Mouse (Mus musculus): ENCODE measurements around the gene Enam. TPM values are rescaled to one million over a fixed set of nuclear protein-coding genes. Genes with fewer than 3 reads are reported as not detected.

Enam gene
- polyA plus RNA-seq, 1 experiment = not detected

GRCm38 (mm10) chr5:88499781-88500180 is 12.0 kb downstream of the Enam start:
- DNase-seq = no peak
- Histone ChIP-seq H3K4me1 (replicated peaks; ENCODE audit: control insufficient read depth, insufficient read depth, low read length) (peaks cover 3% of the 10 kb centered on the region), H3K36me3 (ENCODE audit: control insufficient read depth, insufficient read depth, low read length) (no peaks in the 10 kb centered on the region), H3K27me3 (ENCODE audit: control insufficient read depth, insufficient read depth, low read length) (no peaks in the 10 kb centered on the region), H3K27ac (ENCODE audit: control insufficient read depth, insufficient read depth, low read length) (no peak overlapping the region), H3K4me3 (ENCODE audit: control insufficient read depth, insufficient read depth, low read length) (no peak overlapping the region)
- WGBS = 7% methylated on average over 3 of the region's 3 CpGs
- no peak for TF ChIP-seq POLR2A (IDR thresholded peaks at IDR 0.05; ENCODE audit: control insufficient read depth, extremely low read depth, insufficient read depth, low read length, poor library complexity)
- no peak for TF ChIP-seq CTCF (IDR thresholded peaks at IDR 0.05; ENCODE audit: borderline replicate concordance, control insufficient read depth, extremely low read depth, insufficient read depth, low read length, poor library complexity)

DNA sequence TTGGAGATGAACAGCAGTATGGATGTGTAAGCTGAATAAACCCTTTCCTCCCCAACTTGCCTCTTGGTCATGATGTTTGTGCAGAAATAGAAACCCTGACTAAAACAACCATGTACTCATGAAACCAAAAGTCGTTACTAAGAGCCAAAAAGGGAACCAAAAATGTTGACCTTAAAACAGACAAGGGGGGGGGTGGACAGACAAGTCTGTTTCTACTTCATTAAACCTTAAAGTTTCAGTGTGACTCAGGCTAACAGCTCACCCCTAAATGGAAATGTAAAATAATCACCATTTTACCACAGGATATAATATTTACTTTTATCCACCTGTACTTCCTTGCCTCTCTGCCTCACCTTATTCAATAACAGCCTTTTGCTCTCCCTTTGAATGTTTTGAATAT is 20.8 kb downstream of the Enam start:
- DNase-seq = no peak
- TF ChIP-seq CTCF (IDR thresholded peaks at IDR 0.05; ENCODE audit: borderline replicate concordance, control insufficient read depth, extremely low read depth, insufficient read depth, low read length, poor library complexity) (no peak), POLR2A (IDR thresholded peaks at IDR 0.05; ENCODE audit: control insufficient read depth, extremely low read depth, insufficient read depth, low read length, poor library complexity) (no peak)
- Histone ChIP-seq H3K4me1 (replicated peaks; ENCODE audit: control insufficient read depth, insufficient read depth, low read length) (no peaks in the 10 kb centered on the region), H3K36me3 (ENCODE audit: control insufficient read depth, insufficient read depth, low read length) (no peaks in the 10 kb centered on the region), H3K4me3 (ENCODE audit: control insufficient read depth, insufficient read depth, low read length) (no peak overlapping the region), H3K27ac (ENCODE audit: control insufficient read depth, insufficient read depth, low read length) (no peak overlapping the region), H3K27me3 (ENCODE audit: control insufficient read depth, insufficient read depth, low read length) (no peaks in the 10 kb centered on the region)
- WGBS = 27% methylated on average over 1 of the region's 1 CpGs

DNA sequence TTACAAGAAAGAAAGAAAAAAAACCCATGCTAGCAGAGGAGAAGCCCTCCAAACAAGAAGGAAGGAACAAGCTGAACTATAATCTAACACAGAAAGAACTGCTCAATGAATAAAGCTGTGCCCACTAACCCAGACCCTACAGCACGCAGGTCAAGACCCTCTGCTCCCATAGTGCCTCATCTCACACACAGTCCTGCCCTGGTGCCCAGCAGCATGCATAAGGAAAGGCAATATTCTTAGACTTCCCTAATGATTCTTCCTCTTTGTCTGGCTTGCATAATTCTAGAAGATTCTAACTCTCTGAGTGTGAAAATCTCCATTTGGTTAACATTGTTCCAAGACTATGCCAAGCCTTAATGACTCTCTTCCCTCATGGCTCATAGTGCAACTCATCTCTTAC is 21.2 kb downstream of the Enam start:
- H3K27ac ChIP-seq (ENCODE audit: control insufficient read depth, insufficient read depth, low read length) = no peak overlapping the region
- DNase-seq = no peak
- no peaks in the 10 kb centered on the region for H3K36me3 ChIP-seq (ENCODE audit: control insufficient read depth, insufficient read depth, low read length)
- H3K4me1 ChIP-seq (replicated peaks; ENCODE audit: control insufficient read depth, insufficient read depth, low read length) = no peaks in the 10 kb centered on the region
- no peaks in the 10 kb centered on the region for H3K27me3 ChIP-seq (ENCODE audit: control insufficient read depth, insufficient read depth, low read length)
- WGBS = 85% methylated on average over 1 of the region's 1 CpGs
- H3K4me3 ChIP-seq (ENCODE audit: control insufficient read depth, insufficient read depth, low read length) = no peak overlapping the region
- TF ChIP-seq CTCF (IDR thresholded peaks at IDR 0.05; ENCODE audit: borderline replicate concordance, control insufficient read depth, extremely low read depth, insufficient read depth, low read length, poor library complexity) = no peak
- TF ChIP-seq POLR2A (IDR thresholded peaks at IDR 0.05; ENCODE audit: control insufficient read depth, extremely low read depth, insufficient read depth, low read length, poor library complexity) = no peak

DNA sequence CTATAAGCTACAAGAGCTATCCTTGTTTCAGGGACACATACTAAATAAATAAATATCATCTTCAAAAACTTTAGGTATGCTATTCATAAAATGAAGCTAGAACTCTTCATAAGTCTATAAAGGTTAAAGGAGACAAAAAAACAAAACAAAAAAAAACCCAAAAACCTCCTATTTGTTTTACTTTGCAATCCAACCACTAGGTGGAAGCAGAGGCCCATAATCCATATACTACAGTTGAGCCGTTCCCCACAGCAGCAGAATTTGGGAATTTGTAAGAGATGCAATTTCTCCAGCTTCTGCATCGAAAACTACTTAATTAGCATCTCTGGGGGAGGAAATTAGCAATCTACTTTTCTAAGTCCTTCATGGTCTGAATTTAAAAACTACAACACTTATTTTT is 31.5 kb downstream of the Enam start:
- no peak overlapping the region for H3K27ac ChIP-seq (ENCODE audit: control insufficient read depth, insufficient read depth, low read length)
- H3K4me1 ChIP-seq (replicated peaks; ENCODE audit: control insufficient read depth, insufficient read depth, low read length) = no peaks in the 10 kb centered on the region
- no peak overlapping the region for H3K4me3 ChIP-seq (ENCODE audit: control insufficient read depth, insufficient read depth, low read length)
- H3K36me3 ChIP-seq (ENCODE audit: control insufficient read depth, insufficient read depth, low read length) = no peaks in the 10 kb centered on the region
- peak; percentile 43 for DNase-seq
- no peaks in the 10 kb centered on the region for H3K27me3 ChIP-seq (ENCODE audit: control insufficient read depth, insufficient read depth, low read length)
- WGBS = 1% methylated on average over 2 of the region's 2 CpGs
- no peak for TF ChIP-seq CTCF (IDR thresholded peaks at IDR 0.05; ENCODE audit: borderline replicate concordance, control insufficient read depth, extremely low read depth, insufficient read depth, low read length, poor library complexity)
- TF ChIP-seq POLR2A (IDR thresholded peaks at IDR 0.05; ENCODE audit: control insufficient read depth, extremely low read depth, insufficient read depth, low read length, poor library complexity) = no peak

DNA sequence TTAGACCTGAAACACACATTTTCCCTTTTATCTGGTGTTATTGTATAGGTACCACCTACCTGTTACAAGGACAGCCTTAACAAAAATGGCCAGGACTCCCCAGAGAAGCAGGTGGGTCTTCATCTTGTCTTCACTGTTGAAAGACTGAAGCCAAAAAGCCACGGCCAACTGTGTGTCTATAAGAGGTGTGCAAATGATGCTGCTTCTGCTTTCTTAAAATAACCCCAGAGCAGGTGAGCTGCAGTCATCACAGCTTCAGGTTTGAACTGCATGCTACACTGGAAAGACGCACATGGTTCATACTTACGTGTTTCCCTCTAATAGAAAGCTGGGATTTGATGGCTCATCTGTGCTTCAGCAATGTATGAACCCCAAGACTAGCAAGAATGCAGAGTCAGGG is 39.9 kb downstream of the Enam start, which contains the start of gene Jchain:
TSS of gene Jchain (minus strand) at position 235 of the 400 bp plus-strand sequence.
- TF ChIP-seq CTCF (IDR thresholded peaks at IDR 0.05; ENCODE audit: borderline replicate concordance, control insufficient read depth, extremely low read depth, insufficient read depth, low read length, poor library complexity) (no peak), POLR2A (IDR thresholded peaks at IDR 0.05; ENCODE audit: control insufficient read depth, extremely low read depth, insufficient read depth, low read length, poor library complexity) (no peak)
- Histone ChIP-seq H3K4me3 (ENCODE audit: control insufficient read depth, insufficient read depth, low read length) (no peak within 1 kb of the TSS), H3K27ac (ENCODE audit: control insufficient read depth, insufficient read depth, low read length) (no peak within 1 kb of the TSS), H3K4me1 (replicated peaks; ENCODE audit: control insufficient read depth, insufficient read depth, low read length) (peaks cover 4% of the 10 kb centered on the region), H3K36me3 (ENCODE audit: control insufficient read depth, insufficient read depth, low read length) (no peaks in the 10 kb centered on the region), H3K27me3 (ENCODE audit: control insufficient read depth, insufficient read depth, low read length) (no peaks in the 10 kb centered on the region)
- 86% methylated on average over 3 of the region's 3 CpGs for WGBS
- DNase-seq = no peak

DNA sequence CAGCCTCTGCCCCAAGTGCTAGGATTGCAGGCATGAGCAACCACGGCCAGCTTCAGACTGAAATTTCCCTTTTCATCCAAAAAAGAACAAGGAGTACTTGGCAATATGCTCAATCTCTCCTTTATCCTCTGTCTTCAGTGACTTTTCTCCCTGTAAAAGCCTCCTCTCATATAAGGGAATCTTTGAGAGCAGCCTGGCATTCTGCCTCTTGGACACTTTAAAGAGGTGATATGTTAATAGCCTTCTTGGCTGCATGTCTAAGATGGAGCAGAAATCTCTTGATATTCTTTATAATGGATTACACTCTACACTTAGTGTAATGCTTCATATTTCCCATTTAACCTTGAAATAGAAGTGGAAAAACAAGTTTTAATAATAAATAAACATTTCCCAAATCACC is 43.1 kb downstream of the Enam start:
- H3K27me3 ChIP-seq (ENCODE audit: control insufficient read depth, insufficient read depth, low read length) = no peaks in the 10 kb centered on the region
- H3K4me3 ChIP-seq (ENCODE audit: control insufficient read depth, insufficient read depth, low read length) = no peak overlapping the region
- DNase-seq = no peak
- 84% methylated on average over 1 of the region's 1 CpGs for WGBS
- TF ChIP-seq CTCF (IDR thresholded peaks at IDR 0.05; ENCODE audit: borderline replicate concordance, control insufficient read depth, extremely low read depth, insufficient read depth, low read length, poor library complexity) (no peak), POLR2A (IDR thresholded peaks at IDR 0.05; ENCODE audit: control insufficient read depth, extremely low read depth, insufficient read depth, low read length, poor library complexity) (no peak)
- H3K4me1 ChIP-seq (replicated peaks; ENCODE audit: control insufficient read depth, insufficient read depth, low read length) = peaks cover 6% of the 10 kb centered on the region
- H3K27ac ChIP-seq (ENCODE audit: control insufficient read depth, insufficient read depth, low read length) = no peak overlapping the region
- H3K36me3 ChIP-seq (ENCODE audit: control insufficient read depth, insufficient read depth, low read length) = no peaks in the 10 kb centered on the region

DNA sequence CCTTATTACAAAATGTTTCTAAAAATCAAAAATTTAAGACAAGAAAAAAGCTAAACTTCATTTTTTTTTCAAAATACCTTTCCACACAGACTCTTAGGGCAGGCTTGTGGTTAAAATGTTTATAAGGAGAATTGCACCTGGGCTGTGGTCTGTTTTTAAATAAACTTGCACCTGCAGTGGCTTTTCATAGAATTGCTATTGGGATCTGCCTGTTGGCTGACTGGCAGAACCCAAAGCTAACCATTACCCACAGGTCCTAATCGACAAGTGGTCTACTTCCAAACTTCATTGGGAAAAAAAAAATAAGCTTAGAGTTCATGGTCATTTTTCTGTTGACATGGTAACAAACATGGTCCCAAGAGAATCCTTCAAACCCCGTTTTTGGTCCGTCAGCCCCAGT is 46.9 kb downstream of the Enam start:
- DNase-seq = peak; percentile 24
- Histone ChIP-seq H3K4me1 (replicated peaks; ENCODE audit: control insufficient read depth, insufficient read depth, low read length) (peaks cover 12% of the 10 kb centered on the region), H3K27me3 (ENCODE audit: control insufficient read depth, insufficient read depth, low read length) (no peaks in the 10 kb centered on the region), H3K4me3 (ENCODE audit: control insufficient read depth, insufficient read depth, low read length) (no peak overlapping the region), H3K27ac (ENCODE audit: control insufficient read depth, insufficient read depth, low read length) (no peak overlapping the region; the same call in 1 of the 2 replicates), H3K36me3 (ENCODE audit: control insufficient read depth, insufficient read depth, low read length) (no peaks in the 10 kb centered on the region)
- TF ChIP-seq CTCF (IDR thresholded peaks at IDR 0.05; ENCODE audit: borderline replicate concordance, control insufficient read depth, extremely low read depth, insufficient read depth, low read length, poor library complexity) (no peak), POLR2A (IDR thresholded peaks at IDR 0.05; ENCODE audit: control insufficient read depth, extremely low read depth, insufficient read depth, low read length, poor library complexity) (no peak)
- WGBS = 8% methylated on average over 3 of the region's 3 CpGs
